ENCODE assay signal across 14 mouse cellular contexts in genomic region chr16:86015336-86015735, GRCm38 (mm10).
DNase-seq lines count a peak whose midpoint lies in the region; ATAC-seq lines count a peak whose summit lies in the region.
"Had no signal": no experiment of that assay in that cellular context is flagged by ENCODE, and none has a peak within 500 bp of the region (broad histone marks: within the 10 kb centered on the region; RNA-seq: fewer than 3 reads in every experiment).

No protein-coding gene starts in this region.

- H3K4me1 ChIP-seq in heart, embryonic 12.5 days (replicated peaks): no peaks in the 10 kb centered on the region
- H3K4me1 ChIP-seq: hindbrain, embryonic 13.5 days; limb, embryonic 10.5 days had no signal

- H3K9ac ChIP-seq in heart, embryonic 12.5 days: no peak overlapping the region
- H3K9ac ChIP-seq: hindbrain, embryonic 13.5 days had no signal

- no peak overlapping the region for H3K4me2 ChIP-seq in heart, embryonic 12.5 days
- H3K4me2 ChIP-seq: hindbrain, embryonic 13.5 days had no signal

- no peak for ATAC-seq in heart, embryonic 12.5 days (ENCODE audit: insufficient number of reproducible peaks, low FRiP score)

- no peaks in the 10 kb centered on the region for H3K9me3 ChIP-seq in heart, embryonic 12.5 days (replicated peaks)
- H3K9me3 ChIP-seq: hindbrain, embryonic 13.5 days; limb, embryonic 10.5 days had no signal

- no peak overlapping the region for H3K27ac ChIP-seq in heart, embryonic 12.5 days (ENCODE audit: poor library complexity, severe bottlenecking)
- H3K27ac ChIP-seq: heart, adult 2 months; hindbrain, embryonic 13.5 days; limb, embryonic 10.5 days had no signal

- peak; percentile 44 to 59 for DNase-seq in frontal cortex, adult 2 months (ENCODE audit: extremely low spot score in 1 of 2, low spot score in 1 of 2)
- DNase-seq in frontal cortex, postnatal 10 days (ENCODE audit: low spot score in 2 of 2): no peak
- peak; percentile 31 for DNase-seq in 3T3-L1 (ENCODE audit: low read depth, low spot score)
- DNase-seq in fibroblast of lung, adult 2 months (ENCODE audit: low read depth): peak; percentile 44
- peak; percentile 12 to 45 for DNase-seq in left cerebral cortex, adult 18-20 months (ENCODE audit: low spot score in 2 of 2)
- no peak for DNase-seq in lung, postnatal 36 days
- DNase-seq in thymus, adult 18-20 months: no peak
- DNase-seq: cerebellum, adult 11 months; kidney, adult 8-10 months had no signal

- 80% methylated on average over 1 of the region's 1 CpGs for WGBS in heart, embryonic 12.5 days

- no peaks in the 10 kb centered on the region for H3K27me3 ChIP-seq in heart, embryonic 12.5 days (replicated peaks)
- H3K27me3 ChIP-seq: hindbrain, embryonic 13.5 days had no signal

- H3K36me3 ChIP-seq in heart, embryonic 12.5 days: no peaks in the 10 kb centered on the region
- H3K36me3 ChIP-seq: hindbrain, embryonic 13.5 days; limb, embryonic 10.5 days had no signal

- no peak overlapping the region for H3K4me3 ChIP-seq in heart, embryonic 12.5 days
- H3K4me3 ChIP-seq: erythroblast, embryonic 14.5 days; heart, adult 2 months; hindbrain, embryonic 13.5 days; limb, embryonic 10.5 days had no signal

Comparison
In these comparisons a context has a peak if more than half of its experiments do, and no peak if none do; other contexts are left out.
1. DNase-seq: peak in frontal cortex, adult 2 months (2 of 2), 3T3-L1 (single experiment), fibroblast of lung, adult 2 months (single experiment) and left cerebral cortex, adult 18-20 months (2 of 2); none in frontal cortex, postnatal 10 days (0 of 2), lung, postnatal 36 days (single experiment) and thymus, adult 18-20 months (0 of 2).